Mouse (Mus musculus): ENCODE measurements around the gene 4930524B15Rik. TPM values are rescaled to one million over a fixed set of nuclear protein-coding genes. Genes with fewer than 3 reads are reported as not detected.
A peak's percentile ranks its signal among the peaks of the same experiment; 100 is the strongest.
"Not testable (repeated sequence)": the region's sequence is repeated elsewhere in the genome, so short reads cannot be mapped to it uniquely, and the experiment has no call there.

4930524B15Rik gene
- total RNA-seq, 2 experiments from 2014 or later: not detected

DNA sequence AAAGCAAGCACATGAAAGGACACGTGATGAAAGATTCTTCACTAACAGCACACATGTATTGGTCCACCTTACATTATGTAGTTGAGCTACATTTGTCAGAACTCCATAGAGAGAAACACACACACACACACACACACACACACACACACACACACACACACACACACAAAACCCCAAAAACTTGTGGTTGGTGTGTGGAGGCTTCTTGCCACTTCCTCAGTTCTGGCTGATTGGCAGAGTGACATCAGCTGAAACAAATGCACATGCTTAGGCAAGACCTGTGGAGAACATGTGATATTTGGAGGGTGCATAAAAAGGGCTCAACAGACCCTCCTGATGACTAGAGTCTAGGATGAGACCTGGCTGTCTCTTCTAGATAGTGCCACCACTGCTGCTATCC lies 1.4 kb upstream of the 4930524B15Rik start:
- TF ChIP-seq CTCF (conservative IDR thresholded peaks at IDR 0.05): no peak
- Histone ChIP-seq H3K4me3 (no peak overlapping the region), H3K27ac (no peak overlapping the region)
- no peak for DNase-seq (ENCODE audit: low spot score in 2 of 2)

DNA sequence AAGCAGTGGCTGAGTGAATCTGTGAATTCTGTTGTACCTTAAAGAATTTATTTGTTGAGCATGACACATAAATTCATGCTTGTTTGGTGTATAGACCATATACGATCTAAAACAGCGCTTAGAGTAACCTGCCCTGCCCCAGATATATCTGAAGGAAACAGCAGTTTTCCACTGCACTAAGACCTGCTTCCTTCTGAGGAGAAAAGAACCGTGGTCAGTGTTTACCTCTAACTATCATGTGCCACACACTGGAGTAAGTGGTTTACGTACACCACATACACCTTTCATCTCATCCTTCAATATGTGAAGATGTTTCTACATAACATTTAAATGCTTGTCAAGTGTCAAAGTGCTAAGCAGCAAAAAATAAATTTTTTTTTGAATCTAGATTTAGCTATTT lies 8.7 kb downstream of the 4930524B15Rik start:
- H3K4me3 ChIP-seq: no peak overlapping the region
- no peak for DNase-seq (ENCODE audit: low spot score in 2 of 2)
- no peak for TF ChIP-seq CTCF (conservative IDR thresholded peaks at IDR 0.05)
- H3K27ac ChIP-seq: no peak overlapping the region

DNA sequence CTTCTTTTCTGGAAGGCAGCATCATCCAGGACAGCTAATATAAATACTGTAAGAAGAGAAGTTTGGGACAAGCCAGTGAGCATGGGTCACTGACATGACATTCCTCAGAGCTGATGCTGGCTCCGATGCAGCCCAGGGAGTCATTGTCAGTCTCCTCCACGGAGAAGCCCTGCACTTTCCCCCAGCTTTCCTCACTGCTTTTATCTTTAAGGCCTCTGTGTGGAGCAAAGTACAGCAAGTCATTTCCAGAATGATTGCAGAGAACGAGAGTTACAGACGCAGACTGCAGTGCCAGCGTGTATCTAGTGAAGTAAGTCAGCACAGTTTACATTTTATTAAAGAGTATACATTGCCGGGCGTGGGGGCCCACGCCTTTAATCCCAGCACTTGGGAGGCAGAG lies 9.4 kb downstream of the 4930524B15Rik start:
- no peak for DNase-seq (ENCODE audit: low spot score in 2 of 2)
- no peak overlapping the region for H3K27ac ChIP-seq
- no peak for TF ChIP-seq CTCF (conservative IDR thresholded peaks at IDR 0.05)
- no peak overlapping the region for H3K4me3 ChIP-seq

DNA sequence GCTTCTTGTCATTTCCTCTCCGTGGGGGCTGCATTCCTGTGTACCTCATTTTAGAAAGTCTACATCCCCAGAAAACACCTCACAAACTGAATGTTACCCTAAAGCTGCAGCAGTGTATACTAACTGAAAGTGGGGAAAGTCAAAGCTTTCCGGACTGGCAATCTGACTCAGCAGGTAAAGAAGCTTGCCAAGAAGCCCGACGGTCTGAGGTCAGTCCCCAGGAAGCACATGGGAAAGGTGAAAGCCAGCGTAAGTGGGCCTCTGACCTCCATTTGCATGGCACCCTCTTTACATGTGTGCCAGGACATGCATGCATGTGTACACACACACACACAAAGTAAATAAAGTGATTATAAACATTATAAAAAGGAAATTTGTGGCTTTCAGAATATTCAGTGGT lies 10.3 kb downstream of the 4930524B15Rik start:
- no peak overlapping the region for H3K27ac ChIP-seq
- no peak for DNase-seq (ENCODE audit: low spot score in 2 of 2)
- no peak overlapping the region for H3K4me3 ChIP-seq
- TF ChIP-seq CTCF (conservative IDR thresholded peaks at IDR 0.05): no peak

DNA sequence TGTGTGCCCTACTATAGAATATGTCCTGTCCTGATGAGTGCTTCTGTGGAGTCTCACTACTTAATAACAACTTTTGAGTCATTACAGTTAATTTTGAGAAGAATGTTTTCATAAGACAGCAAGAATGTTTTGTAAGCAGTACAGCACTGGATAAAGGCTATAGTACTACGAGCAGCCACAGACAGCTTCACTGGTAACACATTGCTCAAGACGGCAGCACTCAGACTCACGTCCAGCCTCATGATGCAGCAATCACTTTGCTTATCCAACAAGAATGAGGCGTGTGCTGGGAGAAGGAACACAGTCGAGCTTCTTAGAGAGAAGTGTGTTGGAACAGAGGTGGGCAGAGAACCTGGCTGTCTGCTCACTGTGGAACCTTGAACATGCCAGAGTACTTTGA lies 10.7 kb downstream of the 4930524B15Rik start:
- no peak for TF ChIP-seq CTCF (conservative IDR thresholded peaks at IDR 0.05)
- no peak overlapping the region for H3K4me3 ChIP-seq
- H3K27ac ChIP-seq: no peak overlapping the region
- DNase-seq (ENCODE audit: low spot score in 2 of 2): no peak

DNA sequence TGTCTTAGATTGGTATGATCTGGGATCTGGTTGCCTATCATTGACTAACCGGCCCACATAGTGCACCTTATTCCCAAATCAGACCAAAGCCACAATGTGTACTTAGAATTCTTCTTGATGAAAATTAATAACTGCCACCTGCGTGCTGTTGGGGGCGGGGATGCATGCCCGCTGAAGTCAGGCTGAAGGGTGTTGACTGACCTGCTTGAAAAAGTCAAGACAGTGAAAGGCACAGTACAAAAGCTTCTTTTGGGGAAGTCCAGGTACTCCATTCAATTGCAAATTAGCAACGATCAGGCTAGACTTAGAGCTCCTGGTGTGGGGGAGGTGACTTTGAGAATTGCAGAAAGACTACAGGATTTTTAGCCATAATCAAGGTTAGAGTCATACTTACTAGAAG lies 14.7 kb downstream of the 4930524B15Rik start:
- H3K27ac ChIP-seq; DNase-seq (ENCODE audit: low spot score in 2 of 2); H3K4me3 ChIP-seq: not testable (repeated sequence)

DNA sequence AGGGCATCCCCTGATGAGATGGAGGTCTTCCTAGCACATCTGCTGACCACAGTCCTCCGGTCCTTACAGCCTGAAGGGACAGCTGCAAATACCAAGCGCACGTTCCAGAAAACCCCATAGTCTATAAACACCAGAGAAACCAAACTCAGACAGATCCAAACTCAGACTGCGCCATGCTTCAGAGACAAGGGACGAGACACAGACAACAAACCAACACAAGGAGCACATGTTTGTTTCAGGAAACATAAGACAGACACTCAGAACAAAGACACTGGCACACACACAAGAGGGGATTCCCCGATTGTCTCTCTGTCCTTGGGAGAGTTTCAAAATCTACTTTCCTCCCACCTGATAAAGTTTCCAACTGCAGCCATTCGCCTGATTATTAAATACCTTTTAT lies 16.4 kb downstream of the 4930524B15Rik start:
- H3K4me3 ChIP-seq: no peak overlapping the region
- no peak for DNase-seq (ENCODE audit: low spot score in 2 of 2)
- no peak overlapping the region for H3K27ac ChIP-seq
- no peak for TF ChIP-seq CTCF (conservative IDR thresholded peaks at IDR 0.05)

DNA sequence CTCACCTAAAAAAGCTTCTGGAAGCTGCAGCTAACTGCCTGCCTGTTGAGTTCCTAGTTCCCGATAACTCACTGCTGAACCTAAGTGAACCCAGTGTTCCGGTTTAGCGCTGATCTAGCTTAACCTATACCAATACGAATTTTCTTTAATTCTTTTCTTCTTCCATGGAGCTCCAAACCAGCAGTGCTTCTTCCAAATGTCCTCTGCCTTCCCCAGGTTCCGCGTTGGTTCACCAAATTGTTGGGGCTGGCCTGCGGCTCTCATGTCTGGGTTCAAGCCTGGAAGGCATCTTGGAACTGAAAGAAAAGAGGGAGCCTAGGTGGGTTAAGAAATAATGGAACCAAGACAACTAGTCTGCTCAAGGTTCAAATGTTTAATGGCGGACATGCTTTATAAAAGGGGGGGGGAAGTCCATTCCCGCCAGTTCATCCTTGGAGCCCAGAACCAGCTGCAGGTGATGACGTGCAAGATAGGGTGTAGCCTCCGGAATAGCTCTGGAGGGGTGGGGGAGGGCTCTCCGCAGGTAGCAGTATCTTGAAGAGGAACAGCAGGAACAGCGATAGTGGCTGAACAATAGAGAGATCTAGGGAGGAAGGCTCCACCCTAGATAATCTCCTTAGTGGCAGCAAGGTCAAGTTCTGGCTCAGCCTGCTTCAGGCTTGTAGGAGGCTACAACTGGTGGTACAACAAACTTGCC lies 17.0 kb downstream of the 4930524B15Rik start:
- DNase-seq (ENCODE audit: low spot score in 2 of 2); H3K27ac ChIP-seq; H3K4me3 ChIP-seq: not testable (repeated sequence)

DNA sequence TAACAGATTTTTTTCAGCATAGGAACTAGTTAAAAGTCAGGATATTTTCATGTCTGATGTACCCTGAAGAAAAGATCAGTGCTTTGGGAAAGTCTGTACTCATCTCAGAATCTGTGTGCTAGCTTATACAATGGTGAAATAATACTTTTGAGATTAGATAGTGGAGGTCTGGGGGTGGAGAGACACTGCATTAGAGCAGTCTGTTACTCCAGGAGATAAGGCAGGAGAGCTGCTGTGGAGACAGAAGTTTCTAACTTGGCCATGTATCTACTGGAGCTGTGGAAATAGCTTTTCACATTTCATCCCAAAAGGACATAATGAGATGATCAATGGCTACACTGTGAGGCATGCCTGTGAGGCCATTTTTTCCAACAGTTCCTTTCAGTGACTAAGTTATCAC lies 17.9 kb downstream of the 4930524B15Rik start:
- H3K4me3 ChIP-seq: no peak overlapping the region
- DNase-seq (ENCODE audit: low spot score in 2 of 2): no peak
- H3K27ac ChIP-seq: no peak overlapping the region
- TF ChIP-seq CTCF (conservative IDR thresholded peaks at IDR 0.05): no peak

DNA sequence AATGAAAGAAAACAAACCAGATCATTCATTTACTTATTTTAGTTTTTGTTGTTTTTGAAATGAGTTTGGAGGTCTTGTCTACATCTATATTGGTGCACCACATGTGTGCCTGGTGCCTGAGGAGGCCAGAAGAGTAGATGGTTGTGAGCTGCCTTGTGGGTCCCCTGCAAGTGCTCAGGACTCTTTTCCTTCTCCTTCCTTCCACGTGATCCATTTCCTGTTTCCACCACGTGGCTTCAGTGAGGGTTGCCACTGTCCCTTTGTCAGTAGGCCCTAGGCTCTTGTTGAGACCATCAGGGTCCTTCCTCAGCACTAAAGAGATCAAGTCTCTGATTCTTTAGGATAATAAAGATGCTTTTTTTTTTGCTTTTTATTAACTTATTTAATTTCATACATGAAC lies 19.4 kb downstream of the 4930524B15Rik start:
- Histone ChIP-seq H3K27ac (no peak overlapping the region), H3K4me3 (no peak overlapping the region)
- no peak for DNase-seq (ENCODE audit: low spot score in 2 of 2)
- TF ChIP-seq CTCF (conservative IDR thresholded peaks at IDR 0.05): no peak

DNA sequence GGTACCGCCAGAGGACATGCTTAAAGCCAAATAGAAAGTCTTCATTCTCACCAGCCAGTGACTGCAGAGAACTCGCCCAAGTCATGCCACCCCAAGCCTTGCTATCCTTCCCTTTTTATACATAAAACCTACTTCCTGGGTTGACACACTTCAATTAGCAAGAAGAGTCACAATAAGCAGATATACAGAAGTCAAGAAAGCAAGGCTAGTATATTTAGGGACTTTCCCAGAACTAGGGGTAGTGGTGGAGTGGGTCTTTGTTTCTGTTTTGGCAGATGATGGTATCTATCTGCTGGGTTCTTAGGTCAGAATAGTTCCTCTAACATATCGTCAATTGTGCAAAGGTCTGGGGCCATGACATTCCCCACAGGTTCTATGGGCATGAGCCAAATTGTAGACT lies 27.1 kb downstream of the 4930524B15Rik start:
- DNase-seq (ENCODE audit: low spot score in 2 of 2): no peak
- TF ChIP-seq CTCF (conservative IDR thresholded peaks at IDR 0.05): no peak
- Histone ChIP-seq H3K27ac (no peak overlapping the region), H3K4me3 (no peak overlapping the region)

DNA sequence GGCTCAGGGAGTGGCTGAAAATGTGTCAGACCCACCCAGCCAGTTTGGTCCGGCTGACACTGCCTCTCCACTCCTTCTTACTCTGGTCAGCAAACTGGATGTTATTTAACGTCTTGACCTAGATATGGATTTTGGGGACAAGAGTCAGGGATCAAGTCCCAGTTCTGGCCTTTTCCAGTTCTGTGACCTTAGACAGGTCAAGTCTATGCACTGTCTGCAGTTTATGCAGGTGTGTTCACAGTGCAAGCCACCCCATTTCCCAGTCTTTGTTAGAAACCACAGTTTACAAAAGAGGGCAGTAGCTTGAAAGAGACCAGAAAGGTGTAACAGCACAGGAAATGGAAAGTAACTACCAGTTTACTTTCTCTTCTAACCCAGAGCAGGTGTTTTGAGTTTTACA lies 34.3 kb downstream of the 4930524B15Rik start:
- Histone ChIP-seq H3K27ac (peak overlapping the region; percentile 98), H3K4me3 (peak overlapping the region; percentile 72)
- no peak for TF ChIP-seq CTCF (conservative IDR thresholded peaks at IDR 0.05)
- DNase-seq (ENCODE audit: low spot score in 2 of 2): no peak

DNA sequence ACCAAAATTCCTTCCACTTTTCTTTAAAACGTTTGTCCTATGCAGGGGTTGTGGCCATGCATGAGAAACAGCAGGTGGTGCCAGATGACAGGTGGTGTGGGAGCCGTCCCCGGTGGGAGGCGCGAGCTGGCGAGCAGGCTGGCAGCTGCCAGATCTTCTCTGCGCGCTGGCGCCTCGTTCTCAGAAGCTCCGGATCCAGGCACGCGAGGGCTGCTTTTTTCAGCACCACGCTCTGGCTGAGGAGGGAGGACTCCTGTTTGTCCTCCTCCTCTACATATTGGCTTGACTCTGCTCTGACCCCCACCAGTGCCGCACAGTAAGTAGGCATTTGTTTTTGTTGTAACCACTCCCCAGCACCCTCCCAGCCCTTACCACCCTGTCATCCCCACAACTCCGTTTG lies 34.9 kb downstream of the 4930524B15Rik start, which contains the start of gene Nsg2:
Gene Nsg2 (plus strand): TSS at position 183 of the 400 bp plus-strand sequence.
- peak within 1 kb of the TSS; percentile 72 for H3K4me3 ChIP-seq
- peak within 1 kb of the TSS; percentile 98 for H3K27ac ChIP-seq
- peak; percentile 79 for TF ChIP-seq CTCF (conservative IDR thresholded peaks at IDR 0.05)
- DNase-seq (ENCODE audit: low spot score in 2 of 2): peak; percentile 89 to 93

DNA sequence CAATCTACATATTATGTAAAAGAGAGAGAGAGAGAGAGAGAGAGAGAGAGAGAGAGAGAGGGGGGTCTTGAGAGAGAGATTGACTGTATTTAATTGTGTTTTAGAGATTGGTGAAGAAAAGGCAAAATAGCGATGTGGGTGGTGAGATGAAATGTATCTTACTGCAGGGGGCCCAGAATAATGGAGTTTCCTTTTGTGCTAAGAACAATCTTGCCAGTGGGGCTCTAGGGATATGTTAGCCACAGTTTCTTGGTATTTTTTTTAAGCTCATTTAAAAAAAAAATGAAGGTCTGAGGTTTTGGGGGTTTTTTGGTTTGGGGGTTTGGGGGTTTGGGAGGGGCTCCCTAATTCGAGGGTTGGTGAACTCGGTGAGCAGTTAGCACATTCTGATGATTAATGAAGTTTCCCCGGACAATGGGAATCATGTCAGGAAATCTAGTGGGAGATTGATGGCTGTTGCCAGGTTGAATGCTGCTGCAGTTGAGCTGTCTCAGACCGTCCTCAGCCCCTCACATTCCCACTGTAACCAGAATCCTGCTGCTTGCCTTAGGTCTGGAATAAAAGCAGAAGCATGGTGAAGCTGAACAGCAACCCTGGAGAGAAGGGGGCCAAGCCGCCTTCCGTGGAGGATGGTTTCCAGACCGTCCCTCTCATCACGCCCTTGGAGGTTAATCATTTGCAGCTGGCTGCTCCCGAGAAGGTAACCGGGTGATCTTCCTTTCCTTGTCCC lies 36.0 kb downstream of the 4930524B15Rik start:
- H3K4me3 ChIP-seq: peak overlapping the region; percentile 72
- TF ChIP-seq CTCF (conservative IDR thresholded peaks at IDR 0.05): no peak
- no peak for DNase-seq (ENCODE audit: low spot score in 2 of 2)
- H3K27ac ChIP-seq: peak overlapping the region; percentile 98
